Mouse (Mus musculus): ENCODE results near the gene Snx27. TPM values are rescaled to one million over a fixed set of nuclear protein-coding genes. Genes with fewer than 3 reads are reported as not detected.

The Snx27 gene
- polyA plus RNA-seq, 1 experiment, result 19.0 TPM

GRCm38 (mm10) chr3:94574506-94574905, 8.0 kb downstream of the Snx27 start:
- Histone ChIP-seq H3K27me3 (ENCODE audit: control insufficient read depth, insufficient read depth, low read length) (no peaks in the 10 kb centered on the region), H3K27ac (ENCODE audit: control insufficient read depth, insufficient read depth, low read depth, low read length) (no peak overlapping the region), H3K36me3 (ENCODE audit: control insufficient read depth, insufficient read depth, low read length) (no peaks in the 10 kb centered on the region), H3K4me1 (ENCODE audit: control insufficient read depth, insufficient read depth, low read length) (no peaks in the 10 kb centered on the region), H3K4me3 (ENCODE audit: control insufficient read depth, low read depth, low read length) (no peak overlapping the region)
- no peak for TF ChIP-seq POLR2A (IDR thresholded peaks at IDR 0.05; ENCODE audit: control insufficient read depth, low read depth, low read length)
- TF ChIP-seq CTCF (IDR thresholded peaks at IDR 0.05; ENCODE audit: control insufficient read depth, insufficient read depth, insufficient replicate concordance, low read depth, low read length), result no peak

GRCm38 (mm10) chr3:94567242-94567641, 15.3 kb downstream of the Snx27 start:
- no peaks in the 10 kb centered on the region for H3K36me3 ChIP-seq (ENCODE audit: control insufficient read depth, insufficient read depth, low read length)
- H3K27me3 ChIP-seq (ENCODE audit: control insufficient read depth, insufficient read depth, low read length), result no peaks in the 10 kb centered on the region
- H3K4me3 ChIP-seq (ENCODE audit: control insufficient read depth, low read depth, low read length), result no peak overlapping the region
- TF ChIP-seq CTCF (IDR thresholded peaks at IDR 0.05; ENCODE audit: control insufficient read depth, insufficient read depth, insufficient replicate concordance, low read depth, low read length) (no peak), POLR2A (IDR thresholded peaks at IDR 0.05; ENCODE audit: control insufficient read depth, low read depth, low read length) (no peak)
- no peaks in the 10 kb centered on the region for H3K4me1 ChIP-seq (ENCODE audit: control insufficient read depth, insufficient read depth, low read length)
- H3K27ac ChIP-seq (ENCODE audit: control insufficient read depth, insufficient read depth, low read depth, low read length), result no peak overlapping the region

- TF ChIP-seq CTCF (IDR thresholded peaks at IDR 0.05; ENCODE audit: control insufficient read depth, insufficient read depth, insufficient replicate concordance, low read depth, low read length), result no peak
- TF ChIP-seq POLR2A (IDR thresholded peaks at IDR 0.05; ENCODE audit: control insufficient read depth, low read depth, low read length), result no peak
- Histone ChIP-seq H3K4me1 (ENCODE audit: control insufficient read depth, insufficient read depth, low read length) (no peaks in the 10 kb centered on the region), H3K4me3 (ENCODE audit: control insufficient read depth, low read depth, low read length) (no peak overlapping the region), H3K36me3 (ENCODE audit: control insufficient read depth, insufficient read depth, low read length) (no peaks in the 10 kb centered on the region), H3K27ac (ENCODE audit: control insufficient read depth, insufficient read depth, low read depth, low read length) (no peak overlapping the region), H3K27me3 (ENCODE audit: control insufficient read depth, insufficient read depth, low read length) (no peaks in the 10 kb centered on the region)
Observed at GRCm38 (mm10) chr3:94565557-94565956, 17.0 kb downstream of the Snx27 start.

- Histone ChIP-seq H3K36me3 (ENCODE audit: control insufficient read depth, insufficient read depth, low read length) (no peaks in the 10 kb centered on the region), H3K27me3 (ENCODE audit: control insufficient read depth, insufficient read depth, low read length) (no peaks in the 10 kb centered on the region), H3K4me1 (ENCODE audit: control insufficient read depth, insufficient read depth, low read length) (no peaks in the 10 kb centered on the region), H3K27ac (ENCODE audit: control insufficient read depth, insufficient read depth, low read depth, low read length) (no peak overlapping the region), H3K4me3 (ENCODE audit: control insufficient read depth, low read depth, low read length) (no peak overlapping the region)
- TF ChIP-seq POLR2A (IDR thresholded peaks at IDR 0.05; ENCODE audit: control insufficient read depth, low read depth, low read length), result no peak
- no peak for TF ChIP-seq CTCF (IDR thresholded peaks at IDR 0.05; ENCODE audit: control insufficient read depth, insufficient read depth, insufficient replicate concordance, low read depth, low read length)
Observed at GRCm38 (mm10) chr3:94565127-94565526, 17.4 kb downstream of the Snx27 start.

- TF ChIP-seq POLR2A (IDR thresholded peaks at IDR 0.05; ENCODE audit: control insufficient read depth, low read depth, low read length), result no peak
- TF ChIP-seq CTCF (IDR thresholded peaks at IDR 0.05; ENCODE audit: control insufficient read depth, insufficient read depth, insufficient replicate concordance, low read depth, low read length), result no peak
- H3K27ac ChIP-seq (ENCODE audit: control insufficient read depth, insufficient read depth, low read depth, low read length), result no peak overlapping the region
- no peaks in the 10 kb centered on the region for H3K27me3 ChIP-seq (ENCODE audit: control insufficient read depth, insufficient read depth, low read length)
- H3K36me3 ChIP-seq (ENCODE audit: control insufficient read depth, insufficient read depth, low read length), result no peaks in the 10 kb centered on the region
- H3K4me3 ChIP-seq (ENCODE audit: control insufficient read depth, low read depth, low read length), result no peak overlapping the region
- no peaks in the 10 kb centered on the region for H3K4me1 ChIP-seq (ENCODE audit: control insufficient read depth, insufficient read depth, low read length)
Observed at GRCm38 (mm10) chr3:94564356-94565010, 18.0 kb downstream of the Snx27 start.

- Histone ChIP-seq H3K4me3 (ENCODE audit: control insufficient read depth, low read depth, low read length) (no peak overlapping the region), H3K27me3 (ENCODE audit: control insufficient read depth, insufficient read depth, low read length) (no peaks in the 10 kb centered on the region), H3K4me1 (ENCODE audit: control insufficient read depth, insufficient read depth, low read length) (no peaks in the 10 kb centered on the region), H3K36me3 (ENCODE audit: control insufficient read depth, insufficient read depth, low read length) (peaks cover 2% of the 10 kb centered on the region; the same call in 1 of the 2 replicates), H3K27ac (ENCODE audit: control insufficient read depth, insufficient read depth, low read depth, low read length) (no peak overlapping the region)
- TF ChIP-seq POLR2A (IDR thresholded peaks at IDR 0.05; ENCODE audit: control insufficient read depth, low read depth, low read length), result no peak
- no peak for TF ChIP-seq CTCF (IDR thresholded peaks at IDR 0.05; ENCODE audit: control insufficient read depth, insufficient read depth, insufficient replicate concordance, low read depth, low read length)
Observed at GRCm38 (mm10) chr3:94563163-94563562, 19.4 kb downstream of the Snx27 start.

- Histone ChIP-seq H3K36me3 (ENCODE audit: control insufficient read depth, insufficient read depth, low read length) (peaks cover 2% of the 10 kb centered on the region; the same call in 1 of the 2 replicates), H3K27me3 (ENCODE audit: control insufficient read depth, insufficient read depth, low read length) (no peaks in the 10 kb centered on the region), H3K4me3 (ENCODE audit: control insufficient read depth, low read depth, low read length) (no peak overlapping the region), H3K4me1 (ENCODE audit: control insufficient read depth, insufficient read depth, low read length) (no peaks in the 10 kb centered on the region), H3K27ac (ENCODE audit: control insufficient read depth, insufficient read depth, low read depth, low read length) (no peak overlapping the region)
- no peak for TF ChIP-seq CTCF (IDR thresholded peaks at IDR 0.05; ENCODE audit: control insufficient read depth, insufficient read depth, insufficient replicate concordance, low read depth, low read length)
- no peak for TF ChIP-seq POLR2A (IDR thresholded peaks at IDR 0.05; ENCODE audit: control insufficient read depth, low read depth, low read length)
Observed at GRCm38 (mm10) chr3:94559931-94560429, 22.5 kb downstream of the Snx27 start.

All from testis, adult 2 months (tissue).